Comparison of ENCODE assay signal across 8 mouse cellular contexts in the genomic region with DNA sequence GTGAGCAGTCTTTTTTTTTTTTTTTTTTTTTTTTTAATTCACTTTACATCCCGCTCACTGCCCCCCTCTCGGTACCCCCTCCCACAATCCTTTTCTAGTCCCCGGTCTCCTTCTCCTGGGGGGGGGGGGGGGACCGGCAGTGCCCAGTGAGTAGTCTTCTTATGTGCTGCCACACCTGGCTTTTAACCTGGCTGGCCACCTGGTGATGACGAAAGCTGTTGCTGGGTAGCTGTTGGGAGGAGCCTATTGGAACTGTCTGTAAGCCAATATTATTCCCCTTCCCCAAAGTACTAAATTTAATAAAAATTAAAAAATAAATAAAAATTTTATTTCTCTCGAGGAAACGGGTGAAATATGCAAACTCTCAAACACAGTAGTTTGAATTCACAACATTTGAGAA. TPM values are rescaled to one million over a fixed set of nuclear protein-coding genes. Genes with fewer than 3 reads are reported as not detected.
DNase-seq lines count a peak whose midpoint lies in the region; ATAC-seq and TF ChIP-seq lines count a peak whose summit lies in the region.

No protein-coding gene starts in this region.

- TF ChIP-seq CTCF in layer of hippocampus, adult 2 months (conservative IDR thresholded peaks at IDR 0.05) = no peak

- H3K4me2 ChIP-seq in limb, embryonic 12.5 days = peak overlapping the region; percentile 57
- peak overlapping the region; percentile 54 for H3K4me2 ChIP-seq in neural tube, embryonic 13.5 days

- no peaks in the 10 kb centered on the region for H3K36me3 ChIP-seq in limb, embryonic 12.5 days
- H3K36me3 ChIP-seq in neural tube, embryonic 13.5 days = no peaks in the 10 kb centered on the region

- no peak for ATAC-seq in limb, embryonic 12.5 days (ENCODE audit: insufficient number of reproducible peaks, insufficient read depth, low FRiP score, low TSS enrichment, low read depth)
- ATAC-seq in neural tube, embryonic 13.5 days (ENCODE audit: low read depth) = no peak
- ATAC-seq in activated CD4-positive, CD25-positive, alpha-beta regulatory T cell, adult 4 months = no peak

- DNase-seq in layer of hippocampus, adult 2 months (ENCODE audit: low spot score in 2 of 2) = no peak
- DNase-seq in layer of hippocampus, adult 9-11 months = no peak
- peak; percentile 21 for DNase-seq in forelimb bud, embryonic 11.5 days (ENCODE audit: low read depth, low spot score)
- no peak for DNase-seq in layer of hippocampus, postnatal 14 days (ENCODE audit: low spot score in 2 of 2)
- DNase-seq in left cerebral cortex, postnatal 14 days (ENCODE audit: low spot score in 2 of 2) = no peak

- H3K4me1 ChIP-seq in limb, embryonic 12.5 days (replicated peaks) = peaks cover 19% of the 10 kb centered on the region
- H3K4me1 ChIP-seq in neural tube, embryonic 13.5 days (replicated peaks) = peaks cover 23% of the 10 kb centered on the region

- intact Hi-C loops in left cerebral cortex, postnatal 14 days (cut with DNase I) = no loop called here

- H3K9me3 ChIP-seq in limb, embryonic 12.5 days = no peaks in the 10 kb centered on the region
- no peaks in the 10 kb centered on the region for H3K9me3 ChIP-seq in neural tube, embryonic 13.5 days

- H3K27ac ChIP-seq in layer of hippocampus, adult 2 months = no peak overlapping the region
- no peak overlapping the region for H3K27ac ChIP-seq in limb, embryonic 12.5 days
- no peak overlapping the region for H3K27ac ChIP-seq in neural tube, embryonic 13.5 days (replicated peaks)

- no peak overlapping the region for H3K9ac ChIP-seq in limb, embryonic 12.5 days (replicated peaks)
- no peak overlapping the region for H3K9ac ChIP-seq in neural tube, embryonic 13.5 days

- H3K4me3 ChIP-seq in layer of hippocampus, adult 2 months = peak overlapping the region; percentile 39; the same call in 1 of the 2 replicates
- H3K4me3 ChIP-seq in limb, embryonic 12.5 days (replicated peaks) = no peak overlapping the region
- peak overlapping the region; percentile 24 for H3K4me3 ChIP-seq in neural tube, embryonic 13.5 days

- 5% methylated on average over 4 of the region's 7 CpGs for WGBS in limb, embryonic 12.5 days
- WGBS in neural tube, embryonic 13.5 days = 13% methylated on average over 5 of the region's 7 CpGs

- H3K27me3 ChIP-seq in limb, embryonic 12.5 days = no peaks in the 10 kb centered on the region
- no peaks in the 10 kb centered on the region for H3K27me3 ChIP-seq in neural tube, embryonic 13.5 days

RNA-seq across cellular contexts. Expression of a gene that starts 3.9 kb away (rescaled TPM):
- total RNA-seq in layer of hippocampus, adult 2 months (2021) = not detected
- polyA plus RNA-seq in limb, embryonic 12.5 days (2016; fragmentation: Nextera tagmentation; extraction: Ambion mirVana) = 0.38 TPM in 1 of 2 replicates, not detected in the other
- 0.40 and 1.0 TPM in 2 replicates for polyA plus RNA-seq in neural tube, embryonic 13.5 days (2015; fragmentation: Nextera tagmentation; extraction: Ambion mirVana)
- not detected for polyA plus RNA-seq in activated CD4-positive, CD25-positive, alpha-beta regulatory T cell, adult 4 months (2017; shearing (Covaris generic))
- 1 to 10 TPM in 1 of 2 experiments, under 1 TPM in 1; 0.65 to 1.0 TPM for total RNA-seq in layer of hippocampus, postnatal 14 days (2021)
- under 1 TPM; 0.44 to 0.83 TPM for total RNA-seq in left cerebral cortex, postnatal 14 days (2021)

RNA-seq across cellular contexts. Expression of a gene that starts 15.7 kb away (rescaled TPM):
- 10 to 100 TPM; 50.0 to 51.8 TPM for total RNA-seq in layer of hippocampus, adult 2 months (2021)
- polyA plus RNA-seq in limb, embryonic 12.5 days (2016; fragmentation: Nextera tagmentation; extraction: Ambion mirVana) = 11.7 and 11.8 TPM in 2 replicates
- 14.8 and 15.9 TPM in 2 replicates for polyA plus RNA-seq in neural tube, embryonic 13.5 days (2015; fragmentation: Nextera tagmentation; extraction: Ambion mirVana)
- polyA plus RNA-seq in activated CD4-positive, CD25-positive, alpha-beta regulatory T cell, adult 4 months (2017; shearing (Covaris generic)) = 1 to 10 TPM; 4.6 to 5.4 TPM
- 10 to 100 TPM; 48.9 to 50.4 TPM for total RNA-seq in layer of hippocampus, postnatal 14 days (2021)
- 10 to 100 TPM; 33.3 to 37.2 TPM for total RNA-seq in left cerebral cortex, postnatal 14 days (2021)
